Mouse (Mus musculus) macrophage (primary cell): ENCODE results near the gene Gxylt2. TPM values are rescaled to one million over a fixed set of nuclear protein-coding genes. Genes with fewer than 3 reads are reported as not detected.
A peak's percentile ranks its signal among the peaks of the same experiment; 100 is the strongest.

Experiments
- H3K27ac ChIP-seq: fragments of 350-480 bp; formaldehyde crosslinking; 2 replicates; pipeline ENCODE4 v1.9.0; 2021
- H3K36me3 ChIP-seq: fragments of 350-480 bp; formaldehyde crosslinking; 2 replicates; pipeline ENCODE4 v1.9.0; 2021; ENCODE audit errors: inconsistent target
- H3K4me3 ChIP-seq: fragments of 350-480 bp; formaldehyde crosslinking; 2 replicates; pipeline ENCODE4 v1.9.0; 2021; ENCODE audit errors: inconsistent target
- H3K79me2 ChIP-seq: fragments of 350-480 bp; formaldehyde crosslinking; 2 replicates; pipeline ENCODE4 v1.9.0; 2021; ENCODE audit errors: inconsistent target
- WGBS: methylation state at CpG from one replicate; pipeline ENCODE4 v1.1.7; 2026; ENCODE audit warnings: inconsistent platforms; ENCODE audit not compliant: missing documents; 5-methylcytosine and 5-hydroxymethylcytosine counted together
- polyA plus RNA-seq: library from polyadenylated mRNA; stranded (reverse); fragments of 250-400 nt; gene quantifications from 3 replicates; pipeline ENCODE4 v1.2.4, GENCODE M21; 2018; ENCODE audit warnings: inconsistent platforms

Gene Gxylt2
- polyA plus RNA-seq, 1 experiment from 2014 or later: not detected

DNA sequence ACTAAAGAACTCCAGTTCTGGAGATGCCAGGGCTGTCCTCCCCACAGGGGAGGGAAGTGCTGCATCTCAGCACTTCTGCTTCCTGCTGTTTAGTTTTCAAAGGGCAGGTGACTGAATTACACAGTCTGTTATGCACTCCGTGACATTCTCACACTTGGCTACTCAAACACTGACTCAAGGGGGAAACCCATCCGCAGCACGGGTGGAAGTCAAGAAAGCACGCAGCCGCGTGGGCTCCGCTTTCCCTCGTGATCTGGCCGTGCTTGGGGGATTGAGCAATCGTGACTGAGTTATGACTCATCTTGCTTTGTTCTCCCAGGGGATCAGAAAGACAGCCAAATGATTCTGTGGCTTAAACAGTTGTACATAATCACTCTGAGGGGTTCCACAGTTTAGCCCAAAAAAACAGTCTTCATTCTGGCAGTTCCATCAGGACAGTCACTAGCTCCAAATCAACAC is 96.0 kb downstream of the Gxylt2 start:
- Histone ChIP-seq H3K27ac (peak overlapping the region; percentile 34), H3K36me3 (no peaks in the 10 kb centered on the region), H3K4me3 (no peak overlapping the region), H3K79me2 (no peaks in the 10 kb centered on the region)
- 2% methylated on average over 10 of the region's 10 CpGs for WGBS

DNA sequence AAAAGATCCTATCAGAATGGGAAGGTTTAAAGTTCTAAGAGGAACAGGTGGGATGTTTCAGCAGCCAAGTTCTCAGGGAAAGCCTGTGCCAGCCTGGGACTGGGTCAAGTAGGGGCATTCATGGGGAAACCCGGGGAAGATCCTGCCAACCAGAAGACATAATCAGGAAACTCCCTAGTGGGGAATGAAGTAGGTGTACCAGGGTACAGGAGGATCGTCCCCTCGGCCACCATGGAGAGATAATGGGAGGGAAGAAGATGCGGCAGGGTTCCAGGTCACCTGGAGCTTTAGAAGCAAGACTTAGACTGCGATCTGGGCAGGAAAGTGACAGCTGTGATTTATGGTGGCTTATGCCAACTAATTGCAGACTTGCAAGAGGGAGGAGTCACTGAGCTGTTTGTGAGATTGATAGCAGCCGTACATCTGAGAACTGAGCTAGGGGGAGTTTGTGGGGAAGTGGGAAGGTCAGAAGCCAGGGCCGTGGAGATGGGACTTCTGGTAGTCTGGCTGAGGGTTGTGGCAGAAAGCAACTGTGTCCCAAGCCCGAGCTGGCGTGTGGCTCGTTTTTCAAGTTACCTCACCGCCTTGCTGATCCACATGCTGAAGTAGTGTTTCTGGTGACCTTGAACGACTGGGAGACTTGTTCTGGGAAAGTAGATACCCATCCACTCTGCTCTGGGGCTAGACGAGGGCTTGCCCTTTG is 98.0 kb downstream of the Gxylt2 start:
- WGBS: 81% methylated on average over 13 of the region's 13 CpGs
- Histone ChIP-seq H3K79me2 (no peaks in the 10 kb centered on the region), H3K36me3 (no peaks in the 10 kb centered on the region), H3K4me3 (no peak overlapping the region), H3K27ac (no peak overlapping the region)

DNA sequence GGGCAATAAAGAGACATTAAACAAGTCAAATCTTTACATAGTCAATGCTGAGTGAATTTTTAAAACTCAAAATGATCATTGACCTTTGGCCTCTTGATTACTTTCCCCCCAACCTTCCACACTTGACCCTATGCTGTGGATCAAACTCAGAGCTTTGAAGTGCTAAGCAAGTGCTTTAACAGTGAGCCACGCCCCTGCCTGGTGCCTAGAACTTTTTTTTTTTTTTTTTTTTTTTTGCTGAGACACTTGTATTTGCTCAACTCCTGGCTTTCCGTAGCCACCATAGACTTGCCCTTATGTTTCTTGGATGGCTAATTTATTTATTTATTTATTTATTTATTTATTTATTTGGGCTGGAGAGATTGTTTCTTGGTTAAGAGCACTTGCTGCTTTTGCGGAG is 98.7 kb downstream of the Gxylt2 start:
- Histone ChIP-seq H3K79me2 (no peaks in the 10 kb centered on the region), H3K27ac (no peak overlapping the region), H3K36me3 (no peaks in the 10 kb centered on the region), H3K4me3 (no peak overlapping the region)
- 100% methylated on average over 2 of the region's 3 CpGs for WGBS

DNA sequence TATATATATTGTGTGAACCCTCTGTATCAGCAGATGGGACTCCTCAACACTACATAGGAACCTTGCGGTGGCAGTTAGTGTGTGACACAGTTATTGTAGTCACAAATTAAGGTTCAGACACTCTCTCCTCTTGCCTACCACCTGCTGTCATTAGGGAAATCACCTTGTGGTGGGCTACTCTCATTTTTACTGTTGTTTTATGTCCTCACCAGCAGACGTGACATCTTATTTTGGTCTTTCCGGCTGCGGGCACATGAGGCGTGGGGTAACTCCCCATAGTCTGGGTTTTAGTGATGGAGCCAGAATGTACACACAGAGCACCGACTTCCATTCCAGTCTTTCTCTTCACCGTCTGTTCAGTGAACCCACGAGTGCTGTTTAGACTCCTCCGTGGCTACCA is 102.7 kb downstream of the Gxylt2 start:
- 98% methylated on average over 9 of the region's 9 CpGs for WGBS
- Histone ChIP-seq H3K4me3 (no peak overlapping the region), H3K36me3 (no peaks in the 10 kb centered on the region), H3K79me2 (no peaks in the 10 kb centered on the region), H3K27ac (no peak overlapping the region)

DNA sequence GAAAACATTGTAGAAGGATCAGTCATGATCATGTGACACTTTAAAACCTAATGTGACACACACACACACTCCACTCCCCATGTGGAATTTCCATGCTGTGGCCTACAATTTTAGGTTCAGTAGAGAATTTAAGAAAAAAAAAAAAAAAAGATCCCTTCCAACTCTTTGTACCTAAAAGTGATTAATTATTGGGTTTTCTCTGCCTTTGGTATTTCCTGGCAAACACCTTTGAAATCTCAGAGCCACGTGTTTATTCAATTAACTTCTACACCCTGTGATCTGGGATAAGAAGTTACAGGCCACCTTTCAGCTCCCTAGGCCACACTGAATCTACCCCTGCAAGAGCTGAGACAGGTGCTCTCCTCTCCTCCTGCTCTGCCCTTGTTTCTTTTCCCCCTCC is 103.2 kb downstream of the Gxylt2 start:
- Histone ChIP-seq H3K79me2 (no peaks in the 10 kb centered on the region), H3K4me3 (no peak overlapping the region), H3K36me3 (no peaks in the 10 kb centered on the region), H3K27ac (no peak overlapping the region)
- WGBS: 100% methylated on average over 1 of the region's 1 CpGs

DNA sequence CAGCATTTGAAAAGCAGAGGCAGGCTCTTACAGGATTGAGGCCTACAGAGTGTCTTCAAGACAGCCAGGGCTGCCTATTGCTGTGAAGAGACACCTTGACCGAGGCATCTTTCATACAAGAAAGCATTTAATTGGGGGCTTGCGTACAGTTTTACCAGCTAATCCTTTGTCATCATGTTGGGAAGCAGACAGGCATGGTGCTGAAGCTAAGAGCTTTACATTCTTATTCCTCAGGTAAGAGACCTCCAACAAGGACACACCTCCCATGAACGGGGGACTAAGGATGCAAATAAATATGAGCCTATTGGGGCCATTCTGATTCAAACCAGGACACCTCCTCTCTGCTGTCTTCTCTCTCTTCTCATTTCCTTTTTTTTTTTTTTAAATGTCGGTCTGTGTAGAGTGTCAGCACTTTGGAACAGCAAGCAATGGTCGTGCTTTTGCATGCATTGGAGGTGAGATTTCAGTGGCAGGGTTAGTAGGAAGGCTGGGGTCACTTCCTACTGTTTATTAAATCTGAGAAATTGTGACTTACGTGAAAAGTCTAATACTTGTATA is 103.8 kb downstream of the Gxylt2 start:
- Histone ChIP-seq H3K79me2 (no peaks in the 10 kb centered on the region), H3K27ac (no peak overlapping the region), H3K4me3 (no peak overlapping the region), H3K36me3 (no peaks in the 10 kb centered on the region)
- 88% methylated on average over 6 of the region's 6 CpGs for WGBS

DNA sequence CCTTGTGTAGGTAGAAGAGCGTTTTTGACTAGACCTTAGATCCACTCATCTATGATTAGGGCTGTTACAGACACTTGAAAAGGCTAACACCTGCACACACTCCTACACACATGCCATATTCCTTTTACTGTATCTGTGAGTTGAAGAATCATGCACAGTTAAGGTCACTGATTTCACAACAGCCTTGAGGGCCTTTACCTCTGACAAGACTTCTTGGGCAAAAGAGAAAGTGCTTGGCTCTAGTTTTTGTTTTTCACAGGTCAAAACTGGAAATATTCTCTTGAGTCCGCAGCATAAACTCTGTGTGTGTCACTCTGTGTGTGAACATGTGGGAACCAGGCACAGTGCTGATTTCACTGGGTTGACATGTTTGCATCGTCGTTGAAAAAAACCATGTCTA is 105.6 kb downstream of the Gxylt2 start:
- Histone ChIP-seq H3K4me3 (no peak overlapping the region), H3K27ac (no peak overlapping the region), H3K36me3 (no peaks in the 10 kb centered on the region), H3K79me2 (no peaks in the 10 kb centered on the region)
- WGBS: 100% methylated on average over 4 of the region's 4 CpGs

DNA sequence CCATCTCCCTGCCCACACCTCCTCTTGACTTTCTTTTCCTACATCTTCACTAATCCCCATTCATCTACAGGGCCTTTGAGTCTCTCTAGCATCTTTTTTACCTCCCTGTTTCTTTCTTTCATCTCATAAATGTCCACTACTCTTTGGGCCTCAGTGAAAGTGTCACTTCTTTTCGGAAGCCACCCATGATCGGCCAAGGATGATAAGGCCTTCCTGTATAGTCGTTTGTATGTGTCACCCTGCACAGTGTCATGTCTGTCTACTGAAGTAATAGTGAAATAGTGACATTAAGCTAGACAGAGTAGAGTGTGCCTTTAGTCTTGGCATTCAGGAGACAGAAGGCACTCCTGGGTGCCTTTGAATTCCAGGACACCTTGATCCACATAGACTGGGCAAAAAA is 107.2 kb downstream of the Gxylt2 start:
- H3K27ac ChIP-seq: no peak overlapping the region
- 87% methylated on average over 3 of the region's 3 CpGs for WGBS

DNA sequence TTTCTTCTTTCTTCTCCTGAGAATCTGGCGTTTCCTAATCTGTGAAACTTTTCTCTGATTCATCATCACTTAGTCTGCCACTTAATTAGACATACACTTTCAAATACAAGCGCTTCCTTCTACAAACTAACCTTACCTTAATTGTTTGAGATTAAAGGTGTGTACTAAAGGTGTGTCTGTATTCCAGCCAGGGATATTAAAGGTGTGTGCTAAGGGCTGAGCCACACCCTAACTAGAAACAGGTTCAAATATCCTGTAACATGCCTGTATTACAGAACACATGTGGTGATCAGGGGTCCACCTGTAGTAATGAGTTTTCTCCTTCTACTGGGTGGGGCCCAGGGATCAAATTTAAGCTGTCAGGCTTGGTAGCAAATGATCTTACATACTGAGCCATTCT is 116.8 kb downstream of the Gxylt2 start:
- Histone ChIP-seq H3K36me3 (no peaks in the 10 kb centered on the region), H3K27ac (no peak overlapping the region), H3K79me2 (no peaks in the 10 kb centered on the region), H3K4me3 (no peak overlapping the region)
- WGBS: 81% methylated on average over 2 of the region's 2 CpGs

More for the DNA sequence above, 107.2 kb downstream of the Gxylt2 start:
- Histone ChIP-seq H3K4me3 (no peak overlapping the region), H3K79me2 (no peaks in the 10 kb centered on the region), H3K36me3 (no peaks in the 10 kb centered on the region)

DNA sequence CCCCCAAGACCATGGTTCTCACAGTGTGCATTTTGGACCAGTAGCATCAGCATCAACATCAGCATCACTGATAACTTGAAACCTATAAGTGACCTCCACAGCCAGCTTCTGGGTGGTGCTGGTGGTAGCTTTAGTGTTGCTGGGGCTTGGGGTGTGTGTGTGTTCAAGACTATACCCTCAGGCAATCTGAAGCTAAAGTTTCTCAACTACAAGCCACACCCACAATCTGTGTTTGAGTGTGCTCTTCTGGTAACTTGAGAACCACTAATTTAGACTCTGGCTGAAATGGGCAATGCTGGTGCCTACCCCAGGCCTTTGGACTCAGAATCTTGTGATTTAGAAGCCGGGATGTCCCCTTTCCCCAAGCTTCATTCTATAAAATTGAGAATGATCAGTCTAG is 118.8 kb downstream of the Gxylt2 start:
- no peaks in the 10 kb centered on the region for H3K79me2 ChIP-seq
- H3K36me3 ChIP-seq: no peaks in the 10 kb centered on the region
- WGBS: 91% methylated on average over 1 of the region's 1 CpGs
- H3K27ac ChIP-seq: no peak overlapping the region
- no peak overlapping the region for H3K4me3 ChIP-seq

DNA sequence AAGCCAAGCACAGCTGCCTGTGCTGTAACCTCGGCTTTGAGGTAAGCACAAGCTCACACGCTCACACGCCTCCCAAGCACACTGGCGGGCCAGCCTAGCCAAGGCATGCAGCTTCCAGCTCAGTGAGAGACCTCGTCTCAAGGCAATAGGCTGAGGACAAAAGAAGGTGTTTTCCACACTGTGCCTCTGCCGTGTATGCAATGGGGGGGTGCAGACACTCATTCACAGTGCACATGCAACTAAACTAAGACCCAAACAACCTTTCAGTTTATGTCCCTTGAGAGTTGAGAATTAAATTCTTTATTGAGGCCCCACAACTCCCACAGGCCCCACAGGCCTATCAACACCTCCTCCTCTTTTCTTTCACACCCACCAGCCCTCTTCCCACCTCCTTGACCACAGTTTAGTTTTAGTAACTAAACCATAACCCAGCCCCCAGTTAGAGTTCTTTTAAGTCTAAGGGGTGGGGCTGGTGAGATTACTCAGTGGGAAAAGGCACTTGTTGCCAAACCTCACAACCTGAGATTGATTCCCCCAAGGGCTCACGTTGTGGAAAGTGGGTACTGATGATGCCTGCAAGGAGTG is 119.9 kb downstream of the Gxylt2 start:
- 98% methylated on average over 6 of the region's 7 CpGs for WGBS
- H3K36me3 ChIP-seq: no peaks in the 10 kb centered on the region
- no peak overlapping the region for H3K27ac ChIP-seq
- no peak overlapping the region for H3K4me3 ChIP-seq
- H3K79me2 ChIP-seq: no peaks in the 10 kb centered on the region

DNA sequence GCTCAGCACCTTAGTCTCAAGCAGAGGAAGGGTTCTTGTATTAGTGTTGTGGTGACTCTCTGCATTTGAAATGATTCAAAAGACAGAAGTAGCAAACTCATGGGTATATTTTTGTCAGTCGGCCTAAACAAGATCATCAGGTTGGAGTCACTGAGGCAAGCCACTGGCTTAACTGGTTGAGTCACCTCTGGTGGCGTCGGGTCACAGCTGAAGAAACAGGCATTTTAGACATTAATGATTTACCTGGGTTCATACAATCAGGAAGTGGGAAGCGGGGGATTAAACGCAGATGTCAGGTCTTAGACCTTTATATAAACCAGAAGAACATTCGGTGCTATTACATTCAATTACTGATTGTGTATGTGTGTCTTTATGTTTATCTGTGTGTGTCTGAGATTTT is 121.5 kb downstream of the Gxylt2 start:
- Histone ChIP-seq H3K4me3 (no peak overlapping the region), H3K79me2 (no peaks in the 10 kb centered on the region), H3K36me3 (no peaks in the 10 kb centered on the region), H3K27ac (no peak overlapping the region)
- 85% methylated on average over 6 of the region's 6 CpGs for WGBS

DNA sequence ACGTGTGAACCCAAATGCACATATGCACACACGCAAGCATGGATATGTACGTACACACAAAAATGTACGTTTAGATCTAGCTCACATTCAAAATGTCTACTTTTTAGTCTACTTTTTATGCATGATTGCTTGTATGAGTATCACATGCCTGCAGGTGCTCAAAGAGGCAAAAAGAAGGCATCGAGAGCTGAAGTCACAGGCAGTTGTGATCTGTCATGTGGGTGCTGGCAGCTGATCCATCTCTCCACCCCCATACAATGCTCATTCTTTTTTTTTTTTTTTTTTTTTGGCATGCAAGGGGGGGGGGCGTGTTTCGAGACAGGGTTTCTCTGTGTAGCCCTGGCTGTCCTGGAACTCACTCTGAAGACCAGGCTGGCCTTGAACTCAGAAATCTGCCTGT is 124.0 kb downstream of the Gxylt2 start:
- Histone ChIP-seq H3K27ac (no peak overlapping the region), H3K36me3 (no peaks in the 10 kb centered on the region), H3K4me3 (no peak overlapping the region), H3K79me2 (no peaks in the 10 kb centered on the region)
- 98% methylated on average over 4 of the region's 7 CpGs for WGBS

DNA sequence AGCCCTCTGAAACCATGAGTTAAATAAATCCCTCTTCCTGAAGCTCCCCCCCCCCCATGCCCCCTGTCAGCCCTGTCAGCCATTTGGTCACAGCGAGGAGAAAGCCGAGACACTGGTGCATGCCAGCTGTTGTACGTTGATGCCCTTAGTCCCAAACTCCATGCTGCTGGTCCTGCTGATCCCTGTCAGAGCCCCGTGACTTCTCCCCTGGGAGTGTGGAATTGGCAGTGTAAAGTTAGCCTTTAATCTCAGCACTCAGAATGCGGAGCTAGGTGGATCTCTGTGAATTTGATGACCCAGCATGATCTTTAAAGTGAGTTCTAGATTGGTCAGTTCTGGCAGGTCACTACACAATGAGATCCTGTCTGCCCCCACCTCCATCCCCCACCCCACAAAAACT is 125.2 kb downstream of the Gxylt2 start:
- H3K79me2 ChIP-seq: peaks cover 9% of the 10 kb centered on the region
- no peak overlapping the region for H3K4me3 ChIP-seq
- 93% methylated on average over 5 of the region's 5 CpGs for WGBS
- H3K36me3 ChIP-seq: no peaks in the 10 kb centered on the region
- no peak overlapping the region for H3K27ac ChIP-seq

DNA sequence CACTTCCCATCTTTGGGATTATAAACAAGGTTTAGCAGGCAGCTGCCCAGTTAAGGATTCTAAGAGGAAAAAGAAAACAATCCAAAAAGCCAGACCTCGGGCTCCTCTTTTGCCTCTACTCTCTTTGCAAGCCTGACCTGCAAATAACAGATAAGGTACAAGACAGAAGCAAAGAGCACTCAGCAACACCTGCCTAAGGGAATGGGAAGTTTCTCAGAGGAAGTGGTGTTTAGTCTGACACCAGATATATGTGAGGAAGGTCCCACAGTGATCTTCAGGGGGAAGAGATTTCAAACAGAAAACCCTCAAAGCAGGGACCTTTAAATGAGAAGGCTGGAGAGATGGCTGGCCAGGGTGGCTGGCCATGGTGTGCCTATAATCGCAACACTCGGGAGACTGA is 126.7 kb downstream of the Gxylt2 start:
- H3K79me2 ChIP-seq: peaks cover 23% of the 10 kb centered on the region
- H3K27ac ChIP-seq: no peak overlapping the region
- H3K36me3 ChIP-seq: peaks cover 8% of the 10 kb centered on the region; the same call in 1 of the 2 replicates
- WGBS: 78% methylated on average over 3 of the region's 3 CpGs
- H3K4me3 ChIP-seq: no peak overlapping the region
